Mouse (Mus musculus): ENCODE results near the gene Tusc2. TPM values are rescaled to one million over a fixed set of nuclear protein-coding genes. Genes with fewer than 3 reads are reported as not detected.
A peak's percentile ranks its signal among the peaks of the same experiment; 100 is the strongest.

Gene Tusc2
- polyA plus RNA-seq, 1 experiment: 97.6 TPM

- TF ChIP-seq CTCF (IDR thresholded peaks at IDR 0.05; ENCODE audit: borderline replicate concordance, extremely low read depth, insufficient read depth, insufficient read length) (no peak), POLR2A (IDR thresholded peaks at IDR 0.05; ENCODE audit: borderline replicate concordance, extremely low read depth, insufficient read depth, insufficient read length, poor library complexity, severe bottlenecking) (no peak)
- DNase-seq (ENCODE audit: low read depth): no peak
Observed at GRCm38 (mm10) chr9:107538711-107539110, 24.3 kb upstream of the Tusc2 start.

- TF ChIP-seq CTCF (IDR thresholded peaks at IDR 0.05; ENCODE audit: borderline replicate concordance, extremely low read depth, insufficient read depth, insufficient read length) (no peak), POLR2A (IDR thresholded peaks at IDR 0.05; ENCODE audit: borderline replicate concordance, extremely low read depth, insufficient read depth, insufficient read length, poor library complexity, severe bottlenecking) (no peak)
Observed at GRCm38 (mm10) chr9:107539940-107540339, 23.1 kb upstream of the Tusc2 start.

DNA sequence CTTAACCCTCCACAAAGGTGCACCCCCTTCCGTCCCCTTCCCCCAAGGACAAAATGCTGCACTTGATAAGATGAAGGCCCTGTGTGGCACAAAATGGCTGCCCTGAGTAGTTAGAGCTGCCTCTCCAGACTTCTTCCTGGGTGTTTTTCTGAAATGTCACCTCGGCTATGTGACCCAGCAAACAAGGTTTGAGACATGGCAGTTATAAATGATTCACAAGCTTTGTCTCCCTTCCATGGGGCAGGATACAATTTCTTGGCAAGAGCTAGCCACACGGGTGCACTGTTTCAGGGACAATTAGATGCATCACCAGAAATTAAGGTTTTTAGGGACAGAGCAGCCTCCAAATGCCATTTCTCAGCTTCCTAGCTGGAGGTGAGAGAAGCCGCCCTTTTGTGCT, 22.6 kb upstream of the Tusc2 start:
- no peak for TF ChIP-seq CTCF (IDR thresholded peaks at IDR 0.05; ENCODE audit: borderline replicate concordance, extremely low read depth, insufficient read depth, insufficient read length)
- TF ChIP-seq POLR2A (IDR thresholded peaks at IDR 0.05; ENCODE audit: borderline replicate concordance, extremely low read depth, insufficient read depth, insufficient read length, poor library complexity, severe bottlenecking): no peak
- no peak for DNase-seq (ENCODE audit: low read depth)

More at GRCm38 (mm10) chr9:107539940-107540339, 23.1 kb upstream of the Tusc2 start:
- DNase-seq (ENCODE audit: low read depth): no peak

GRCm38 (mm10) chr9:107541005-107541404, 22.1 kb upstream of the Tusc2 start:
- TF ChIP-seq POLR2A (IDR thresholded peaks at IDR 0.05; ENCODE audit: borderline replicate concordance, extremely low read depth, insufficient read depth, insufficient read length, poor library complexity, severe bottlenecking) (no peak), CTCF (IDR thresholded peaks at IDR 0.05; ENCODE audit: borderline replicate concordance, extremely low read depth, insufficient read depth, insufficient read length) (no peak)
- no peak for DNase-seq (ENCODE audit: low read depth)

GRCm38 (mm10) chr9:107541474-107542351, 21.3 kb upstream of the Tusc2 start, which contains the start of the genes Cyb561d2 and Nprl2:
Gene Cyb561d2 (minus strand): TSS chr9:107542193.
Gene Nprl2 (plus strand): TSS chr9:107542226.
- peak; percentile 16; the same call in 1 of the 2 replicates for TF ChIP-seq POLR2A (IDR thresholded peaks at IDR 0.05; ENCODE audit: borderline replicate concordance, extremely low read depth, insufficient read depth, insufficient read length, poor library complexity, severe bottlenecking)
- TF ChIP-seq CTCF (IDR thresholded peaks at IDR 0.05; ENCODE audit: borderline replicate concordance, extremely low read depth, insufficient read depth, insufficient read length): no peak
- peak; percentile 98 for DNase-seq (ENCODE audit: low read depth)

DNA sequence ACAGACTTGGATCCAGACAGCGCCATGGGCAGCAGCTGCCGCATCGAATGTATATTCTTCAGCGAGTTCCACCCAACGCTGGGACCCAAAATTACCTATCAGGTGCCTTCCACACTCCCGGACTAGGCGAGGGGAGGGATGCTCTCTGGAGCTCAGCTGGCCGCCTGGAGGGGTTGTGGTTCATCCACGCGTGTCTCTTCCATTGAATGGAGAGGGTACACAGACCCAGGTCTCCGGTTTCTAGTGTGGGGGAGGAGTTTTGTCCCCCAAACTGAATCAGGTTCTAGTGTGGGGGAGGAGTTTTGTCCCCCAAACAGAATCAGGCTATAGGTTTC, 20.7 kb upstream of the Tusc2 start:
- TF ChIP-seq POLR2A (IDR thresholded peaks at IDR 0.05; ENCODE audit: borderline replicate concordance, extremely low read depth, insufficient read depth, insufficient read length, poor library complexity, severe bottlenecking) (no peak), CTCF (IDR thresholded peaks at IDR 0.05; ENCODE audit: borderline replicate concordance, extremely low read depth, insufficient read depth, insufficient read length) (no peak)
- no peak for DNase-seq (ENCODE audit: low read depth)

DNA sequence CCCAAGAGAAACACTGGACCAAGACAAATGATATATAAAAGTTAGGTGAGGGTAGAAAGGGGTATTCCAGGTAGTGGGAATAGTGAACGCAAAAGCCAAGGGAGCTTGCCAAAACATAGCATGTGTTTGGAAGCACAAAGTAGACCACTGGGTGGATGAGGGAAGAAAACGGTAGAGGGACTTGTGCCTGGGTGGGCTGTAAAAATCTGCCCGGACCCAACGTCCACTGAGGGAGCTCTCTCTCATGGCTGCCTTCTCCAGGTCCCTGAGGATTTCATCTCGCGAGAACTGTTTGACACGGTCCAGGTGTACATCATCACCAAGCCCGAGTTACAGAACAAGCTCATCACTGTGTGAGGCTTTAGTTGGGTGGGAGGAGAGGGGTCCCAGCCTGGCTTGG, 20.3 kb upstream of the Tusc2 start:
- no peak for DNase-seq (ENCODE audit: low read depth)

DNA sequence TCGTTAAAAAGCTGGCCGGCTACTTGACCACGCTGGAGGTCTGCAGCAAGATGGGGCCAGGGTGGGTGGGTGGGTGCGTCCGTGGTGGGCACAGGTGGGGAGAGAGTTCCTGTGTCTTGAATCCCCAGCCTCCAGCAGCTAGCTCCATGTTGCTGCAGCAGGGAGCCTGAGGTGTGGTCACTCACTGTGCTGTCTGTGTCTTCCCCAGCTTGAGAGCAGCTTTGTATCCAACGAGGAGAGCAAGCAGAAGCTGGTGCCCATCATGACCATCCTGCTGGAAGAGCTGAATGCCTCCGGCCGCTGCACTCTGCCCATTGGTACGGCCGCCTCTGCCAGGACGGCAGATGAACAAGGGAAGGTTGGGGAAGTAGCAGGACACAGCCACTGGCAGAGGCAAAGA, 19.8 kb upstream of the Tusc2 start:
- TF ChIP-seq CTCF (IDR thresholded peaks at IDR 0.05; ENCODE audit: borderline replicate concordance, extremely low read depth, insufficient read depth, insufficient read length): no peak
- TF ChIP-seq POLR2A (IDR thresholded peaks at IDR 0.05; ENCODE audit: borderline replicate concordance, extremely low read depth, insufficient read depth, insufficient read length, poor library complexity, severe bottlenecking): no peak
- no peak for DNase-seq (ENCODE audit: low read depth)

More for the DNA sequence above, 20.3 kb upstream of the Tusc2 start:
- TF ChIP-seq POLR2A (IDR thresholded peaks at IDR 0.05; ENCODE audit: borderline replicate concordance, extremely low read depth, insufficient read depth, insufficient read length, poor library complexity, severe bottlenecking): no peak
- no peak for TF ChIP-seq CTCF (IDR thresholded peaks at IDR 0.05; ENCODE audit: borderline replicate concordance, extremely low read depth, insufficient read depth, insufficient read length)

GRCm38 (mm10) chr9:107544196-107544700, 18.8 kb upstream of the Tusc2 start:
- TF ChIP-seq CTCF (IDR thresholded peaks at IDR 0.05; ENCODE audit: borderline replicate concordance, extremely low read depth, insufficient read depth, insufficient read length) (no peak), POLR2A (IDR thresholded peaks at IDR 0.05; ENCODE audit: borderline replicate concordance, extremely low read depth, insufficient read depth, insufficient read length, poor library complexity, severe bottlenecking) (no peak)
- DNase-seq (ENCODE audit: low read depth): no peak

- TF ChIP-seq POLR2A (IDR thresholded peaks at IDR 0.05; ENCODE audit: borderline replicate concordance, extremely low read depth, insufficient read depth, insufficient read length, poor library complexity, severe bottlenecking) (no peak), CTCF (IDR thresholded peaks at IDR 0.05; ENCODE audit: borderline replicate concordance, extremely low read depth, insufficient read depth, insufficient read length) (no peak)
- DNase-seq (ENCODE audit: low read depth): no peak
Observed at GRCm38 (mm10) chr9:107544729-107545128, 18.3 kb upstream of the Tusc2 start.

GRCm38 (mm10) chr9:107545199-107545598, 17.9 kb upstream of the Tusc2 start:
- no peak for DNase-seq (ENCODE audit: low read depth)
- TF ChIP-seq POLR2A (IDR thresholded peaks at IDR 0.05; ENCODE audit: borderline replicate concordance, extremely low read depth, insufficient read depth, insufficient read length, poor library complexity, severe bottlenecking) (no peak), CTCF (IDR thresholded peaks at IDR 0.05; ENCODE audit: borderline replicate concordance, extremely low read depth, insufficient read depth, insufficient read length) (no peak)

Measured in brain, embryonic 14.5 days (tissue).